Mouse (Mus musculus) central nervous system, embryonic 18 days (tissue): ENCODE results near the gene Scn4b. TPM values are rescaled to one million over a fixed set of nuclear protein-coding genes. Genes with fewer than 3 reads are reported as not detected.

Source experiments
- polyA plus RNA-seq: library from polyadenylated mRNA; depleted of rRNA; stranded (reverse); fragments of >200 nt; gene quantifications from 2 replicates; pipeline ENCODE4 v1.2.3, GENCODE M21; 2012; rRNA removed

Scn4b gene
- 0.38 and 0.80 TPM in 2 replicates for polyA plus RNA-seq

GRCm38 (mm10) chr9:45138191-45139032, at the start of gene Scn4b:
Scn4b (plus strand) TSS chr9:45138395.

GRCm38 (mm10) chr9:45117741-45118431, 20.3 kb upstream of the Scn4b start, which contains the start of gene Scn2b:
Scn2b (plus strand) TSS chr9:45117782.

GRCm38 (mm10) chr9:45181770-45182169, 43.6 kb downstream of the Scn4b start, which contains the start of gene BC049352:
BC049352 (plus strand) TSS chr9:45182007.

Other genes starting within 250 kb of the Scn4b start
- 674 and 804 TPM in 2 replicates for gene Atp5l, start 217.7 kb upstream of the Scn4b start, polyA plus RNA-seq
- 26.6 and 29.3 TPM in 2 replicates for gene Ube4a, start 172.8 kb upstream of the Scn4b start, polyA plus RNA-seq
- not detected in 2 replicates for gene Cd3g, start 158.0 kb upstream of the Scn4b start, polyA plus RNA-seq
- not detected in 2 replicates for gene Cd3d, start 156.6 kb upstream of the Scn4b start, polyA plus RNA-seq
- not detected in 2 replicates for gene Cd3e, start 128.8 kb upstream of the Scn4b start, polyA plus RNA-seq
- gene Mpzl2, start 98.6 kb upstream of the Scn4b start, polyA plus RNA-seq, result 1.6 and 4.1 TPM in 2 replicates
- gene Mpzl3, start 83.2 kb upstream of the Scn4b start, polyA plus RNA-seq, result 0.90 and 1.2 TPM in 2 replicates
- gene Jaml, start 59.2 kb upstream of the Scn4b start, polyA plus RNA-seq, result 0.07 and 0.17 TPM in 2 replicates
- gene Scn2b, start 20.6 kb upstream of the Scn4b start, polyA plus RNA-seq, result 10.3 and 10.8 TPM in 2 replicates
- 0.32 and 0.51 TPM in 2 replicates for gene BC049352, start 43.6 kb downstream of the Scn4b start, polyA plus RNA-seq
- gene Tmprss4, start 65.7 kb downstream of the Scn4b start, polyA plus RNA-seq, result 0.14 TPM in 1 of 2 replicates, not detected in the other
- gene Il10ra, start 130.8 kb downstream of the Scn4b start, polyA plus RNA-seq, result 0.63 and 0.83 TPM in 2 replicates
- gene Tmprss13, start 180.7 kb downstream of the Scn4b start, polyA plus RNA-seq, result 0.01 and 0.26 TPM in 2 replicates
- gene Fxyd6, start 231.8 kb downstream of the Scn4b start, polyA plus RNA-seq, result 622 and 639 TPM in 2 replicates